Mouse (Mus musculus): ENCODE measurements around the gene Chil1. TPM values are rescaled to one million over a fixed set of nuclear protein-coding genes. Genes with fewer than 3 reads are reported as not detected.

Chil1 gene
- total and polyA plus RNA-seq, 3 experiments = 1.7 to 6.7 (median 6.1) TPM

GRCm38 (mm10) chr1:134160404-134160803 is 21.6 kb upstream of the Chil1 start:
- no peak overlapping the region for H3K4me3 ChIP-seq (replicated peaks in 1 of 3; ENCODE audit: low read depth in 2 of 3, low read length in 2 of 3, poor library complexity in 1 of 3)
- dilution Hi-C loops (cut with MboI; ENCODE audit: extremely low pct_ligation_motif_present, extremely low pct_unique_long_range_greater_than_20kb, low sequenced_read_pairs) (no loop called here), in situ Hi-C loops (cut with MboI; ENCODE audit: low pct_ligation_motif_present, low pct_unique_long_range_greater_than_20kb, low sequenced_read_pairs) (no loop called here)
- no peaks in the 10 kb centered on the region for H3K4me1 ChIP-seq (ENCODE audit: control insufficient read depth in 1 of 2, insufficient read depth in 2 of 2)
- H3K9me3 ChIP-seq (replicated peaks; ENCODE audit: low read length) = peaks cover 2% of the 10 kb centered on the region
- H3K36me3 ChIP-seq (replicated peaks in 1 of 2; ENCODE audit: control insufficient read depth in 1 of 2, insufficient read depth in 1 of 2, low read length in 1 of 2) = no peaks in the 10 kb centered on the region
- H3K27me3 ChIP-seq (replicated peaks) = no peaks in the 10 kb centered on the region
- no peak overlapping the region for H3K9ac ChIP-seq (ENCODE audit: insufficient read depth, low read depth)
- no peak for DNase-seq (ENCODE audit: extremely low read depth)
- no peaks in the 10 kb centered on the region for H3K79me2 ChIP-seq (replicated peaks; ENCODE audit: control insufficient read depth, extremely low read depth, insufficient read depth, poor library complexity, severe bottlenecking)
- H3K4me2 ChIP-seq (ENCODE audit: insufficient read depth, low read depth, poor library complexity, severe bottlenecking) = no peak overlapping the region
- H3K27ac ChIP-seq (ENCODE audit: insufficient read depth, low read depth) = no peak overlapping the region
- TF ChIP-seq NELFE (IDR thresholded peaks at IDR 0.05; ENCODE audit: low read depth, low read length) = no peak
- no peak for TF ChIP-seq NRF1 (IDR thresholded peaks at IDR 0.05; ENCODE audit: low read depth, low read length)
- TF ChIP-seq HCFC1 (IDR thresholded peaks at IDR 0.05; ENCODE audit: low read depth, low read length) = no peak
- no peak for TF ChIP-seq MEF2A (IDR thresholded peaks at IDR 0.05; ENCODE audit: borderline replicate concordance, low read depth, low read length)
- TF ChIP-seq CHD2 (IDR thresholded peaks at IDR 0.05; ENCODE audit: low read length) = no peak
- TF ChIP-seq ETS1 (conservative IDR thresholded peaks at IDR 0.05; ENCODE audit: low read depth, low read length) = no peak
- TF ChIP-seq RCOR1 (conservative IDR thresholded peaks at IDR 0.05; ENCODE audit: low read depth, low read length) = no peak
- TF ChIP-seq UBTF (IDR thresholded peaks at IDR 0.05; ENCODE audit: low read depth, low read length) = no peak
- no peak for TF ChIP-seq MYC (IDR thresholded peaks at IDR 0.05; ENCODE audit: low read depth, low read length)
- TF ChIP-seq TBP (conservative IDR thresholded peaks at IDR 0.05; ENCODE audit: low read depth, low read length) = no peak
- no peak for TF ChIP-seq TCF12 (IDR thresholded peaks at IDR 0.05; ENCODE audit: low read depth, low read length)
- no peak for TF ChIP-seq IRF4 (IDR thresholded peaks at IDR 0.05; ENCODE audit: low read depth, low read length)
- no peak for TF ChIP-seq RAD21 (IDR thresholded peaks at IDR 0.05; ENCODE audit: low read depth, low read length)

- no peak for DNase-seq (ENCODE audit: extremely low read depth)
- Histone ChIP-seq H3K4me3 (replicated peaks in 1 of 3; ENCODE audit: low read depth in 2 of 3, low read length in 2 of 3, poor library complexity in 1 of 3) (no peak overlapping the region), H3K27ac (ENCODE audit: insufficient read depth, low read depth) (no peak overlapping the region), H3K4me1 (ENCODE audit: control insufficient read depth in 1 of 2, insufficient read depth in 2 of 2) (no peaks in the 10 kb centered on the region), H3K9ac (ENCODE audit: insufficient read depth, low read depth) (no peak overlapping the region), H3K79me2 (replicated peaks; ENCODE audit: control insufficient read depth, extremely low read depth, insufficient read depth, poor library complexity, severe bottlenecking) (no peaks in the 10 kb centered on the region), H3K27me3 (replicated peaks) (no peaks in the 10 kb centered on the region), H3K36me3 (replicated peaks in 1 of 2; ENCODE audit: control insufficient read depth in 1 of 2, insufficient read depth in 1 of 2, low read length in 1 of 2) (no peaks in the 10 kb centered on the region), H3K4me2 (ENCODE audit: insufficient read depth, low read depth, poor library complexity, severe bottlenecking) (no peak overlapping the region), H3K9me3 (replicated peaks; ENCODE audit: low read length) (peaks cover 2% of the 10 kb centered on the region)
- dilution Hi-C loops (cut with MboI; ENCODE audit: extremely low pct_ligation_motif_present, extremely low pct_unique_long_range_greater_than_20kb, low sequenced_read_pairs) = no loop called here
- in situ Hi-C loops (cut with MboI; ENCODE audit: low pct_ligation_motif_present, low pct_unique_long_range_greater_than_20kb, low sequenced_read_pairs) = no loop called here
- TF ChIP-seq MYC (IDR thresholded peaks at IDR 0.05; ENCODE audit: low read depth, low read length) (no peak), CHD2 (IDR thresholded peaks at IDR 0.05; ENCODE audit: low read length) (no peak), EP300 (IDR thresholded peaks at IDR 0.05; ENCODE audit: low read length) (no peak), NELFE (IDR thresholded peaks at IDR 0.05; ENCODE audit: low read depth, low read length) (no peak), JUND (conservative IDR thresholded peaks at IDR 0.05; ENCODE audit: low read depth, low read length) (no peak), GABPA (IDR thresholded peaks at IDR 0.05; ENCODE audit: insufficient replicate concordance, low read depth, low read length) (no peak), MAX (IDR thresholded peaks at IDR 0.05; ENCODE audit: low read length) (no peak), UBTF (IDR thresholded peaks at IDR 0.05; ENCODE audit: low read depth, low read length) (no peak), ZKSCAN1 (IDR thresholded peaks at IDR 0.05; ENCODE audit: borderline replicate concordance, low read depth, low read length) (no peak), TCF12 (IDR thresholded peaks at IDR 0.05; ENCODE audit: low read depth, low read length) (no peak), ZMIZ1 (IDR thresholded peaks at IDR 0.05; ENCODE audit: low read depth, low read length) (no peak), KAT2A (IDR thresholded peaks at IDR 0.05; ENCODE audit: insufficient replicate concordance, low read length) (no peak), SIN3A (IDR thresholded peaks at IDR 0.05; ENCODE audit: low read length) (no peak), BHLHE40 (IDR thresholded peaks at IDR 0.05; ENCODE audit: low read depth, low read length) (no peak), RAD21 (IDR thresholded peaks at IDR 0.05; ENCODE audit: low read depth, low read length) (no peak), RCOR1 (conservative IDR thresholded peaks at IDR 0.05; ENCODE audit: low read depth, low read length) (no peak), E2F4 (IDR thresholded peaks at IDR 0.05; ENCODE audit: insufficient replicate concordance, low read depth, low read length) (no peak), CTCF (conservative IDR thresholded peaks at IDR 0.05 in 1 of 2, IDR thresholded peaks at IDR 0.05 in 1 of 2; ENCODE audit: low read depth in 2 of 2, low read length in 2 of 2) (no peak), HCFC1 (IDR thresholded peaks at IDR 0.05; ENCODE audit: low read depth, low read length) (no peak), TBP (conservative IDR thresholded peaks at IDR 0.05; ENCODE audit: low read depth, low read length) (no peak)
Observed at GRCm38 (mm10) chr1:134161399-134161798, 20.6 kb upstream of the Chil1 start.
